Mouse (Mus musculus) liver, embryonic 13.5 days (tissue): Measurements from ENCODE around the gene Kif5a. TPM values are rescaled to one million over a fixed set of nuclear protein-coding genes. Genes with fewer than 3 reads are reported as not detected.

Experiments
- ATAC-seq: fragments of 200-750 bp; cut with Nextera tagmentation; 2 replicates; pipeline ENCODE4 v1.8.0; 2017; ENCODE audit warnings: low read depth, mild to moderate bottlenecking, moderate number of reproducible peaks, moderate library complexity
- DNase-seq: peaks from one replicate; pipeline ENCODE4 v3.0.0; 2022
- H3K27ac ChIP-seq: fragments of 300-500 bp; sonication (generic); 2 replicates; pipeline ENCODE4 v1.5.1; 2015; ENCODE audit warnings: moderate library complexity, mild to moderate bottlenecking, inconsistent platforms
- H3K27me3 ChIP-seq: fragments of 300-500 bp; sonication (generic); 2 replicates; pipeline ENCODE4 v1.6.1; 2015; ENCODE audit warnings: mild to moderate bottlenecking, inconsistent platforms
- H3K36me3 ChIP-seq: fragments of 300-500 bp; sonication (generic); 2 replicates; pipeline ENCODE4 v1.6.1; 2015; ENCODE audit warnings: mild to moderate bottlenecking, inconsistent platforms
- H3K4me1 ChIP-seq: fragments of 300-500 bp; sonication (generic); replicated peaks from 2 replicates; pipeline ENCODE4 v1.6.1; 2015; ENCODE audit warnings: inconsistent platforms
- H3K4me2 ChIP-seq: fragments of 300-500 bp; sonication (generic); 2 replicates; pipeline ENCODE4 v1.6.1; 2015; ENCODE audit warnings: inconsistent platforms, mild to moderate bottlenecking, moderate library complexity
- H3K4me3 ChIP-seq: fragments of 300-500 bp; sonication (generic); replicated peaks from 2 replicates; pipeline ENCODE4 v1.5.1; 2015; ENCODE audit warnings: mild to moderate bottlenecking, inconsistent platforms
- H3K9ac ChIP-seq: fragments of 300-500 bp; sonication (generic); 2 replicates; pipeline ENCODE4 v1.6.1; 2015; ENCODE audit warnings: mild to moderate bottlenecking, inconsistent platforms
- H3K9me3 ChIP-seq: fragments of 300-500 bp; sonication (generic); replicated peaks from 2 replicates; pipeline ENCODE4 v1.6.1; 2016; ENCODE audit warnings: inconsistent platforms
- whole genome bisulfite sequencing: fragments of 180-500 bp; shearing (Covaris S2); methylation state at CpG from one replicate; pipeline ENCODE4 v1.1.7; 2015; ENCODE audit not compliant: insufficient replicate concordance; 5-methylcytosine and 5-hydroxymethylcytosine counted together
- polyA plus RNA-seq: library from polyadenylated mRNA; unstranded; fragments of >200 nt; fragmentation: Nextera tagmentation; extraction: Ambion mirVana; gene quantifications from 2 replicates; pipeline ENCODE4 v1.2.1, GENCODE M21; 2015

The Kif5a gene
- polyA plus RNA-seq, 1 experiment from 2014 or later = 0.14 TPM

DNA sequence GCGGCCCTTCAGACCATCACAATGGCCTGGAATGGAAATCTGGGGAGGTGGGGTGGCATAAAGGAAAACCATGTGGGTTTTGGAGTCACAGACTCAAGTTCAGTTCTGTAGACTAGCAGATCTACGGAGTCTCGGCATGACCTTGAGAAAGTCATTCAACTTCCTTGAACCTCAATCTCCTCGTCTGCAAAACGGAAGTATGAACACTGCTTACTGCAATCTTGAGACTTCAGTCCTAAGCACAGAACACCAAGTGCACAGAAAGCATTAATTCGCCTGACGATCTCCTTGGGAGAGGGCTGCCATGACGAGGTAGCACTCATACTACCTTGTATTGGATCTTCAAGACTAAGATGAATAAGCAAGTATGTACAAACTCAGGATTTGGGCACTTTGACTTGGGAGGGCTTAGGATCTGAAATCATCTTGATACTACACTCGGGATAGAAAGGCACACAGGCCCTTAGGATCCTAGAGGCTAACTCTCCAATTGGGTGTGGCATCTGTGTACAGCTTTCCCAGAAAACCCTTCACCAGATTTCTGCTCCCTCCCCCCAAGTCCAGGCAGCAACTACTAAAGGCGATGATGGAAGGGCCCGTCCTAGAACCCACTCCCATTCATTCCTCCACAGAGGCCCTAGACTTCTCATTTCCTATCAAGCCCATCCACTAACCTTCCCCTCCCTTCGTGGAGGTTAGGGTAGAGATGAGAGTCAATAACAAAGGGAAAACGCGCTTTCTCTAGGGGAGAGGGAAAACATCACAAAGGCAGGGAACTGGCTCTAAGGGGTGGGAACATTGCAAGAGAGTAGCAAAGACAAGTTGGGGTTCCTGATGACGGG is 1.2 kb downstream of the Kif5a start:
- H3K27me3 ChIP-seq = peaks cover 74% of the 10 kb centered on the region
- no peak overlapping the region for H3K4me3 ChIP-seq
- WGBS = 56% methylated on average over 15 of the region's 15 CpGs
- H3K4me2 ChIP-seq = peak overlapping the region; percentile 74
- no peak overlapping the region for H3K9ac ChIP-seq
- no peak for ATAC-seq
- no peak overlapping the region for H3K27ac ChIP-seq
- DNase-seq = no peak
- no peaks in the 10 kb centered on the region for H3K9me3 ChIP-seq
- H3K36me3 ChIP-seq = no peaks in the 10 kb centered on the region
- H3K4me1 ChIP-seq = peaks cover 15% of the 10 kb centered on the region

DNA sequence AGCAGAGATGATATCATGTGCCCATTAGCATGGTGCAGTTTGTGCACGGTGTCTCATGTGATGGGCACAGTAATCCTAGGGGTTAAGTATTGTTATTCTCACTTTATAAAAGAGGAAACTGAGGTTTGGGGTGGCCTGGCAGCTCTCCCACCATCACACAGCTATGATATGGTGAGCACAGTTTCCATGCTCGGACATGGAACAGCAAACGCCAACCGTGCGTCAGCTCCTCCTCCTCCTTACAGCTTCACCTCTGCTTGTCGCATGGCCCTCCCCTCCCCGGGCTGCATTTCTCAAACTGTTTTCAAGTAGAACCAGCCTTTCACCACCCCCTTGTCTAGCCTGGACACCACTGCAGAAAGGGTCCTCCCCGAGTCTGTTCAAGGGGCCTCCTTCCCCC is 4.7 kb downstream of the Kif5a start:
- Histone ChIP-seq H3K4me2 (no peak overlapping the region), H3K36me3 (no peaks in the 10 kb centered on the region), H3K4me1 (peaks cover 9% of the 10 kb centered on the region), H3K9me3 (no peaks in the 10 kb centered on the region), H3K9ac (no peak overlapping the region), H3K4me3 (no peak overlapping the region), H3K27me3 (peaks cover 69% of the 10 kb centered on the region), H3K27ac (no peak overlapping the region)
- DNase-seq = no peak
- no peak for ATAC-seq
- 63% methylated on average over 8 of the region's 8 CpGs for WGBS

DNA sequence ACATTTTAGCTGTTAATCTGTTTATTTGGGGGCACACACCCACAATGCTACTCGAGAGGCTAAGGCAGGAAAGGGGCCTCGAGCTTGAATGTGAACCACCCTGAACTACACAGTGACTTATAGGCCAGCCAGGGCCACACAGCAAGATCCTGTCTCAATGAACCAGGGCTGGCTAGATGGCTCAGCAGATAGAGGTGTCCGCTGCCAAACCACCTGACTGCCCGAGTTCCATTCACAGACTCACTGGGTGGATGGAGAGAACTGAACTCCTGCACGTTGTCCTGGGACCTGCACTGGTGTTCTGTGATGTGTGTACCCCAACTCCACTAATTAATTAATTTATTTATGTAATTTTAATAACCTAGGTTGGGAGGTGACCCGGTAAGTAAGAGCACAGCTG is 5.4 kb downstream of the Kif5a start:
- WGBS = 60% methylated on average over 6 of the region's 6 CpGs
- DNase-seq = no peak
- H3K36me3 ChIP-seq = no peaks in the 10 kb centered on the region
- H3K27ac ChIP-seq = no peak overlapping the region
- no peaks in the 10 kb centered on the region for H3K9me3 ChIP-seq
- H3K4me2 ChIP-seq = no peak overlapping the region
- H3K4me1 ChIP-seq = peaks cover 6% of the 10 kb centered on the region
- H3K9ac ChIP-seq = no peak overlapping the region
- peaks cover 62% of the 10 kb centered on the region for H3K27me3 ChIP-seq
- H3K4me3 ChIP-seq = no peak overlapping the region
- ATAC-seq = no peak

DNA sequence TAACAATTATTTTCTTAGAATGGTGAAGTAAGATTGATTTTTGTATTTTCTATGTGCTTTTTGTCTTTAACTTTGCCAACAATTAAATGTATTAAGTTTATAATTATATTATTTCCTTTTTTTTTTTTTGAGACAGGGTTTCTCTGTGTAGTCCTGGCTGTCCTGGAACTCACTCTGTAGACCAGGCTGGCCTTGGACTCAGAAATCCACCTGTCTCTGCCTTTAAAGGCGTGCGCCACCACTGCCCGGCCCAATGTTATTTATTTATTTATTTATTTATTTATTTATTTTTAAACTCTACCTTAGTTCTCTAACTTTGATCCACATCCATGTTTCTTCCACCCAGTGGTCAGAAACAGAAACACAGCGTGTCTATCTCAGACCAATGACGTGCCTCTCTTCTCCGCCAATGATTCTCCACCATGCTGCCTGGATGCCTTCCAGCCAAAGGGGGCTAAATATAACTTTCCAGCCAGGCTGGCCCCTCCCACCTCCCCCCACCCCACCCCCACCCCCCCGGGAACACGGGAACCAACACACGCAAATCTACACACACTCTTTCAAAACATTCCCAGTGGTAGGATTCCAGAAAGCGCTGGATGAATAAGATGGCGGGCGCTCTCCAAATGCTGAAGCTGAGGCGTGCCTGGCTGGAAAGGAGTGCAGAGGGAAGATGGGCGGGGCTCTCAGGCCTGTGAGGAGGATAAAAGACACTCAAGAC is 7.4 kb downstream of the Kif5a start:
- peak; percentile 27 for DNase-seq
- ATAC-seq = no peak
- 21% methylated on average over 14 of the region's 14 CpGs for WGBS
- Histone ChIP-seq H3K4me2 (no peak overlapping the region), H3K27me3 (peaks cover 47% of the 10 kb centered on the region), H3K4me1 (no peaks in the 10 kb centered on the region), H3K27ac (no peak overlapping the region), H3K9ac (no peak overlapping the region), H3K9me3 (no peaks in the 10 kb centered on the region), H3K36me3 (no peaks in the 10 kb centered on the region), H3K4me3 (no peak overlapping the region)

DNA sequence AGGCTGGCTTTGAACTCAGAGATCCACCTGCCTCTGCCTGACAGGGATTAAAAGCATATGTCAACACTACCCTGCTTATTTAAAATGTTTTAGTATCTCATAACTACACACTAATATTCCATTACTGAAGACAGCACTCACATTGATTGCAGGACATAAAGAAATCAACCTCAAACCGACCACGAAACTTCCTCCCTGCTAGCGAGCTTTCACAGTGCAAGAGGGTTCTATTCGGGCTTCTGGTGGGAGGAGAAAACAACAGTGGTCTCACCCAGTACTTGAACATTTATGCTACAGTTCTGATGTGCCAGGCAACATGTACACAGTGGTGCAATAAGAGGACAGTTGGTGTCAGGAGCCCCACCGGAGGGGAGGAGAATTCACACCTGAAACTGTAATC is 12.3 kb downstream of the Kif5a start:
- no peaks in the 10 kb centered on the region for H3K36me3 ChIP-seq
- no peak for ATAC-seq
- 0 out of 2 replicates have a peak, but pooled peaks cover 19% of the 10 kb centered on the region for H3K27me3 ChIP-seq
- H3K4me1 ChIP-seq = no peaks in the 10 kb centered on the region
- no peak for DNase-seq
- H3K27ac ChIP-seq = no peak overlapping the region
- H3K9ac ChIP-seq = no peak overlapping the region
- H3K9me3 ChIP-seq = no peaks in the 10 kb centered on the region
- H3K4me3 ChIP-seq = no peak overlapping the region
- H3K4me2 ChIP-seq = no peak overlapping the region
- WGBS = 27% methylated on average over 5 of the region's 5 CpGs

DNA sequence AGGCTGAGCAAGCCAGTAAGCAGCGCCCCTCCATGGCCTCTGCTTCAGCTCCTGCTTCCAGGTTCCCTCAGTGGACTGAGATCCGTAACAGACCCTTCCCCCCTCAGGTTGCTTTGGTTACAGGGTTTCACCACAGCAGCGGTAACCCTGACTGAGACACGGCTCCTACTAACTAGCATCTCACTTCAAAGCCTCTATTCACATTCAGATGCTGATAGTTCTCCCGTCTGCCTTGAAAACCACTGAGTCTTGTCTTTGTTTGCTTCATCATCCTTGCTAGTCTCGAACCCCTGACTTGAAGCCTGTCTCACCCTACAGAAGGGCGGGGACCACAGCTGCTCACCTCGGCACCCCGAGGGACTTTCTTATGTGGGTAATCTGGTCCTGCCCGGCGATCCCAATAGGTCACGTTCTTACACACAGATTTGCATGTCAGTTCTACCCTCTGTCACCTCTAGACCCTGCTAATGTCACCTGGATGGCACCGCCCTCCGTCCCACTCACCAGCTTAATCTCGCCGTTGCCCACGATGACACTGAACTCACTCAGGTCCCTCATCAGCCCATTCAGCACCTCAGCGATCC is 24.8 kb downstream of the Kif5a start:
- peaks cover 54% of the 10 kb centered on the region for H3K27me3 ChIP-seq
- no peaks in the 10 kb centered on the region for H3K4me1 ChIP-seq
- no peaks in the 10 kb centered on the region for H3K36me3 ChIP-seq
- 48% methylated on average over 18 of the region's 18 CpGs for WGBS
- H3K27ac ChIP-seq = no peak overlapping the region
- no peak overlapping the region for H3K9ac ChIP-seq
- DNase-seq (no peak), ATAC-seq (no peak)
- H3K9me3 ChIP-seq = no peaks in the 10 kb centered on the region
- H3K4me3 ChIP-seq = no peak overlapping the region
- H3K4me2 ChIP-seq = no peak overlapping the region

DNA sequence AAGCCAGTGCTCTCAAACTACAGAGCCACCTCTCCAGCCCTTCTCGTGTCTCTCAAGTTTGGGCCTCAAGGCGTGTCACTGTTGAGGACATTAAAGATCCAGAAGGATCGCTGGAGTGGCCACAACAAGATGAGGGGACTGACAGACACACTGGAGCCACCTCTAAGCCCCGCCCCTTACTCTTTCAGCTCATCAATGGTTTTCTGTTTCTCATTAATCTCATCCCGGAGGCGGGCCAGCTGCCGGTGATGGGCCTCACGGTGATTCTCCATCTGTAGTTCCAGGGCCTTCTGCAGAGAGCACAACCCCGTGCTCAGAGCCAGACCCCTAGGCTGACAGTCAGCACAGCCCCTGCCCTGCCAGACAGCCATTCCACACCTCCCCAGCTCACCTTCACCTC is 26.6 kb downstream of the Kif5a start:
- H3K9me3 ChIP-seq = no peaks in the 10 kb centered on the region
- no peak overlapping the region for H3K4me2 ChIP-seq
- H3K27me3 ChIP-seq = peaks cover 53% of the 10 kb centered on the region
- 42% methylated on average over 9 of the region's 9 CpGs for WGBS
- no peak for ATAC-seq
- H3K27ac ChIP-seq = no peak overlapping the region
- H3K36me3 ChIP-seq = no peaks in the 10 kb centered on the region
- DNase-seq = no peak
- H3K4me1 ChIP-seq = 0 out of 2 replicates have a peak, but pooled peaks cover 3% of the 10 kb centered on the region
- no peak overlapping the region for H3K4me3 ChIP-seq
- no peak overlapping the region for H3K9ac ChIP-seq

DNA sequence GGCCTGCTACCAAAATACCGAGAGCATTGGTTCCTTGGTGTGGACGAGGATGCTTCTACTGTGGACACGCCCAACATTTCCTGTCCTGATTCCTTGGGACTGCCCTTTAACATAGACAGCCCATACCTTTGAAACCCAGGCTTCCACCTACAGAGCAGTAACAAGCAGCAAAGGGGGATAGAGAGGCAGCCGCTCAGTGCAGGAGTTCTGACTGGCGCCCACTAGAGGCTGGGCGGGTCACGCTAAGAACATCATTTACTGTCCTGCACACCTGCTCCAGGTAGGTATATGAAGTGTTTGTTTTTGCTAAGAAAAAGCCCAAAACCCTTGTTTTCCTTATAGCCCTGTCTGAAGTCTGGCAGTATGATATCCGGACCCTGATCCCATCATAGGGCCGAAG is 30.0 kb downstream of the Kif5a start:
- no peak overlapping the region for H3K4me2 ChIP-seq
- H3K9me3 ChIP-seq = no peaks in the 10 kb centered on the region
- no peak for ATAC-seq
- no peak for DNase-seq
- no peak overlapping the region for H3K27ac ChIP-seq
- H3K4me3 ChIP-seq = no peak overlapping the region
- no peak overlapping the region for H3K9ac ChIP-seq
- 63% methylated on average over 9 of the region's 9 CpGs for WGBS
- H3K27me3 ChIP-seq = peaks cover 30% of the 10 kb centered on the region
- peaks cover 23% of the 10 kb centered on the region for H3K4me1 ChIP-seq
- H3K36me3 ChIP-seq = no peaks in the 10 kb centered on the region

DNA sequence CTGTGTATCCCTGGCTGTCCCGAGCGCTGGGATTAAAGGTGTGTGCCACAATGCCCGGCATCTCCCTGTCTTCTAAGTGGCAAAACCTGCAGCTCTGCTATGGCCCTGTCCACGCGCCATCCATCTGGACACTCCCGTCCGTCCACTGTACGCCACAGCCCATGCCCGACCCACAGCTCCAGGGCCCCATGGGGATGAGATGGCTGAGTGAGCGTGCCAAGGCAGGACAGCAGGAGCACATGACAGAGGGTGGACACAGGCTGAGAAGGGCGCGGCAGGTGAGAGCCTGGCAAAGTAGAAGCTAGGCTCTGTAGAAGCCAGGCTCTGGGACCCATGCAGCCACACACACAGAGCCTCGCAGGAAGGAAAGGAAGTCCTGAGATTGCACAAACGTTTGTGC is 31.4 kb downstream of the Kif5a start:
- Histone ChIP-seq H3K4me2 (no peak overlapping the region), H3K27ac (no peak overlapping the region), H3K9ac (no peak overlapping the region), H3K36me3 (no peaks in the 10 kb centered on the region), H3K27me3 (peaks cover 23% of the 10 kb centered on the region), H3K4me1 (peaks cover 25% of the 10 kb centered on the region), H3K4me3 (no peak overlapping the region), H3K9me3 (no peaks in the 10 kb centered on the region)
- no peak for DNase-seq
- ATAC-seq = no peak
- 75% methylated on average over 14 of the region's 14 CpGs for WGBS

DNA sequence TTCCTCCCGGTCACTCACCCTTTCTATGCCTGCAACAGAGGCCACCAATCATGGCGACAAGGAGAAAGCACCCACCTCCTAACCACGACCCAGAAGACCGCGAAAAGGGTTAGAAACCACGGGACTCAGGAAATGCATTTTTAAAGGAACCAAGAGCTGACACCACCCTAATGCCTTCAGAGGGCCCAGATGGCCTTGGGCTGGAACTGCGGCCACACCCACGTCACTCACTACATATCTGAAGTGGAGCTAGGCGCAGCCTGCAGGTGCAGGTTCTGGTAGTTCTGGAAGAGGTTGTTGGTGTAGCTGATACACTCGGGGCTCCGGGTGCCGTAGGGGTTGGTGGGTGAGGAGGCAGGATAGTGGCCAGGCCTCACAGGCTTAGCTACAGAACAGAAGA is 32.5 kb downstream of the Kif5a start:
- 27% methylated on average over 12 of the region's 12 CpGs for WGBS
- no peak for DNase-seq
- H3K9me3 ChIP-seq = no peaks in the 10 kb centered on the region
- no peak overlapping the region for H3K4me2 ChIP-seq
- no peak overlapping the region for H3K27ac ChIP-seq
- no peak for ATAC-seq
- H3K36me3 ChIP-seq = no peaks in the 10 kb centered on the region
- H3K4me1 ChIP-seq = peaks cover 32% of the 10 kb centered on the region
- no peak overlapping the region for H3K9ac ChIP-seq
- H3K4me3 ChIP-seq = no peak overlapping the region
- H3K27me3 ChIP-seq = peaks cover 17% of the 10 kb centered on the region

DNA sequence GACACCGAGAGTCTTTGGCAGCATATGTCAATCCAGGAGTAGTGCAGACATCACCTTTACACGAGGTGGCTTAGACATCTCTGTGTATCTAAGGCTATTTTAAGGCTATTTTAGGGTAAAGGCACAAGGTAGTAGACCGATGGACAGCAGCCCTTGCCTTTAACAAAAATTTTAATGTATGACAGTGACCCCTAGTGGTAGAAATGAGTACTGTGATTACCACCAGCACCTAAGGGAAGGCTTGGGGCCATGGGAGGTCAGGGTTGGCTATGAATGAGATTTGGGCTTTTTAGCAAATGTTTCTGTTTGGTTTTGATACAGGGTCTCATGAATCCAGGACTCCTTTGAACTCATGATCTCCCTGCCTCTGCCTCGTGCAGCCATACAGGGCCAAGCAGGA is 34.3 kb downstream of the Kif5a start:
- no peak overlapping the region for H3K4me3 ChIP-seq
- no peak overlapping the region for H3K9ac ChIP-seq
- no peaks in the 10 kb centered on the region for H3K36me3 ChIP-seq
- ATAC-seq (peak; percentile 78), DNase-seq (peak; percentile 47)
- H3K27me3 ChIP-seq = peaks cover 23% of the 10 kb centered on the region; the same call in 1 of the 2 replicates
- H3K9me3 ChIP-seq = no peaks in the 10 kb centered on the region
- 20% methylated on average over 4 of the region's 4 CpGs for WGBS
- peaks cover 34% of the 10 kb centered on the region for H3K4me1 ChIP-seq
- H3K27ac ChIP-seq = no peak overlapping the region
- no peak overlapping the region for H3K4me2 ChIP-seq
